Mouse (Mus musculus) gastrocnemius, adult 18-20 months (tissue): Measurements from ENCODE around the gene Ubash3b. TPM values are rescaled to one million over a fixed set of nuclear protein-coding genes. Genes with fewer than 3 reads are reported as not detected.
A peak's percentile ranks its signal among the peaks of the same experiment; 100 is the strongest.

Experiments used
- DNase-seq: peaks from one replicate; pipeline ENCODE4 v3.0.0; 2021; ENCODE audit warnings: low spot score
- total RNA-seq, 2 experiments: library from RNA; stranded (reverse); gene quantifications; 2 replicates each; pipeline ENCODE4 v1.2.3; 2021

Ubash3b gene
- total RNA-seq, 2 experiments from 2014 or later: 0.25 to 0.69 TPM

GRCm38 (mm10) chr9:41136691-41137467 lies 24.6 kb downstream of the Ubash3b start:
- no peak for DNase-seq

GRCm38 (mm10) chr9:41136273-41136672 lies 25.2 kb downstream of the Ubash3b start:
- DNase-seq: no peak

GRCm38 (mm10) chr9:41134907-41135306 lies 26.6 kb downstream of the Ubash3b start:
- DNase-seq: no peak

GRCm38 (mm10) chr9:41130563-41130962 lies 30.9 kb downstream of the Ubash3b start:
- DNase-seq: no peak

GRCm38 (mm10) chr9:41129802-41130480 lies 31.6 kb downstream of the Ubash3b start:
- DNase-seq: no peak

- no peak for DNase-seq
These were observed 32.2 kb downstream of the Ubash3b start for GRCm38 (mm10) chr9:41129273-41129672.

GRCm38 (mm10) chr9:41126723-41127122 lies 34.8 kb downstream of the Ubash3b start:
- no peak for DNase-seq

GRCm38 (mm10) chr9:41124305-41124704 lies 37.2 kb downstream of the Ubash3b start:
- no peak for DNase-seq

- DNase-seq: peak; percentile 28
These were observed 38.9 kb downstream of the Ubash3b start for GRCm38 (mm10) chr9:41122390-41123110.

GRCm38 (mm10) chr9:41121701-41122354 lies 39.7 kb downstream of the Ubash3b start:
- DNase-seq: no peak

GRCm38 (mm10) chr9:41119958-41120357 lies 41.5 kb downstream of the Ubash3b start:
- DNase-seq: no peak

GRCm38 (mm10) chr9:41118065-41118464 lies 43.4 kb downstream of the Ubash3b start:
- no peak for DNase-seq

- no peak for DNase-seq
These were observed 45.4 kb downstream of the Ubash3b start for GRCm38 (mm10) chr9:41116126-41116525.

GRCm38 (mm10) chr9:41114367-41114766 lies 47.1 kb downstream of the Ubash3b start:
- no peak for DNase-seq

- DNase-seq: no peak
These were observed 51.7 kb downstream of the Ubash3b start for GRCm38 (mm10) chr9:41109749-41110148.

- peak; percentile 7 for DNase-seq
These were observed 52.9 kb downstream of the Ubash3b start for GRCm38 (mm10) chr9:41108324-41109180.

GRCm38 (mm10) chr9:41105201-41105643 lies 56.3 kb downstream of the Ubash3b start:
- no peak for DNase-seq

GRCm38 (mm10) chr9:41103722-41104121 lies 57.8 kb downstream of the Ubash3b start:
- DNase-seq: no peak

- peak; percentile 38 for DNase-seq
These were observed 58.9 kb downstream of the Ubash3b start for GRCm38 (mm10) chr9:41102613-41103012.

- DNase-seq: no peak
These were observed 61.6 kb downstream of the Ubash3b start for GRCm38 (mm10) chr9:41099897-41100296.

GRCm38 (mm10) chr9:41099067-41099466 lies 62.4 kb downstream of the Ubash3b start:
- no peak for DNase-seq
